Mouse (Mus musculus) MEL-GATA-1-ER (cell line): ENCODE data around the gene Ptger3.

Source experiments
- DNase-seq: peaks from one replicate; pipeline ENCODE4 v3.0.0-alpha.2; 2012; ENCODE audit warnings: low read depth; ENCODE audit errors: extremely low read depth

Ptger3 gene

GRCm38 (mm10) chr3:157582626-157583405 is 16.1 kb downstream of the Ptger3 start:
- DNase-seq, result no peak

GRCm38 (mm10) chr3:157597837-157598379 is 31.2 kb downstream of the Ptger3 start:
- no peak for DNase-seq

- DNase-seq, result no peak
Observed at GRCm38 (mm10) chr3:157604684-157605410, 38.2 kb downstream of the Ptger3 start.

GRCm38 (mm10) chr3:157605411-157605740 is 38.7 kb downstream of the Ptger3 start:
- DNase-seq, result no peak

- no peak for DNase-seq
Observed at GRCm38 (mm10) chr3:157613542-157613941, 46.9 kb downstream of the Ptger3 start.

GRCm38 (mm10) chr3:157616949-157617348 is 50.3 kb downstream of the Ptger3 start:
- DNase-seq, result no peak

GRCm38 (mm10) chr3:157627407-157627806 is 60.7 kb downstream of the Ptger3 start:
- no peak for DNase-seq

GRCm38 (mm10) chr3:157630671-157631070 is 64.0 kb downstream of the Ptger3 start:
- DNase-seq, result no peak

GRCm38 (mm10) chr3:157631383-157631782 is 64.7 kb downstream of the Ptger3 start:
- no peak for DNase-seq

- peak; percentile 44 for DNase-seq
Observed at GRCm38 (mm10) chr3:157634431-157634830, 67.7 kb downstream of the Ptger3 start.

- no peak for DNase-seq
Observed at GRCm38 (mm10) chr3:157635713-157636112, 69.0 kb downstream of the Ptger3 start.

GRCm38 (mm10) chr3:157636887-157637286 is 70.2 kb downstream of the Ptger3 start:
- DNase-seq, result peak; percentile 30

- DNase-seq, result no peak
Observed at GRCm38 (mm10) chr3:157637341-157637740, 70.6 kb downstream of the Ptger3 start.

- DNase-seq, result no peak
Observed at GRCm38 (mm10) chr3:157641634-157642033, 74.9 kb downstream of the Ptger3 start.

- no peak for DNase-seq
Observed at GRCm38 (mm10) chr3:157661622-157662021, 94.9 kb downstream of the Ptger3 start.

- DNase-seq, result no peak
Observed at GRCm38 (mm10) chr3:157664486-157665041, 97.9 kb downstream of the Ptger3 start.

- DNase-seq, result no peak
Observed at GRCm38 (mm10) chr3:157665471-157665870, 98.8 kb downstream of the Ptger3 start.

GRCm38 (mm10) chr3:157666142-157666541 is 99.5 kb downstream of the Ptger3 start:
- DNase-seq, result no peak

GRCm38 (mm10) chr3:157686105-157686504 is 119.4 kb downstream of the Ptger3 start:
- DNase-seq, result peak; percentile 60

- DNase-seq, result peak; percentile 26
Observed at GRCm38 (mm10) chr3:157688419-157689162, 121.9 kb downstream of the Ptger3 start.
